Mouse (Mus musculus) neural tube, embryonic 15.5 days (tissue): Measurements from ENCODE around the gene Popdc2. TPM values are rescaled to one million over a fixed set of nuclear protein-coding genes. Genes with fewer than 3 reads are reported as not detected.

Source experiments
- ATAC-seq: fragments of 200-750 bp; cut with Nextera tagmentation; 2 replicates; pipeline ENCODE4 v1.8.0; 2017; ENCODE audit warnings: mild to moderate bottlenecking, moderate TSS enrichment, moderate library complexity; ENCODE audit not compliant: low FRiP score
- H3K27ac ChIP-seq: fragments of 300-500 bp; sonication (generic); replicated peaks from 2 replicates; pipeline ENCODE4 v1.5.1; 2015; ENCODE audit warnings: mild to moderate bottlenecking, inconsistent platforms
- H3K27me3 ChIP-seq: fragments of 300-500 bp; sonication (generic); replicated peaks from 2 replicates; pipeline ENCODE4 v1.6.1; 2015; ENCODE audit warnings: inconsistent platforms
- H3K36me3 ChIP-seq: fragments of 300-500 bp; sonication (generic); 2 replicates; pipeline ENCODE4 v1.6.1; 2015; ENCODE audit warnings: inconsistent platforms
- H3K4me1 ChIP-seq: fragments of 300-500 bp; sonication (generic); 2 replicates; pipeline ENCODE4 v1.6.1; 2015; ENCODE audit warnings: inconsistent platforms
- H3K4me2 ChIP-seq: fragments of 300-500 bp; sonication (generic); 2 replicates; pipeline ENCODE4 v1.6.1; 2015; ENCODE audit warnings: inconsistent platforms, mild to moderate bottlenecking, moderate library complexity
- H3K4me3 ChIP-seq: fragments of 300-500 bp; sonication (generic); replicated peaks from 2 replicates; pipeline ENCODE4 v1.5.1; 2015; ENCODE audit warnings: mild to moderate bottlenecking, inconsistent platforms
- H3K9ac ChIP-seq: fragments of 300-500 bp; sonication (generic); replicated peaks from 2 replicates; pipeline ENCODE4 v1.6.1; 2015; ENCODE audit warnings: mild to moderate bottlenecking, inconsistent platforms
- H3K9me3 ChIP-seq: fragments of 300-500 bp; sonication (generic); replicated peaks from 2 replicates; pipeline ENCODE4 v1.6.1; 2016; ENCODE audit warnings: inconsistent platforms
- WGBS: fragments of 180-500 bp; shearing (Covaris S2); methylation state at CpG from one replicate; pipeline ENCODE4 v1.1.7; 2015; ENCODE audit warnings: mixed read lengths; 5-methylcytosine and 5-hydroxymethylcytosine counted together
- polyA plus RNA-seq: library from polyadenylated mRNA; unstranded; fragments of >200 nt; fragmentation: Nextera tagmentation; extraction: Ambion mirVana; gene quantifications from 2 replicates; pipeline ENCODE4 v1.2.1, GENCODE M21; 2015

Popdc2 gene
- polyA plus RNA-seq, 1 experiment from 2014 or later, result 1.0 TPM

GRCm38 (mm10) chr16:38395060-38395730 lies 33.2 kb downstream of the Popdc2 start:
- Histone ChIP-seq H3K9ac (no peak overlapping the region), H3K27me3 (no peaks in the 10 kb centered on the region), H3K4me2 (no peak overlapping the region), H3K4me3 (no peak overlapping the region), H3K27ac (no peak overlapping the region), H3K4me1 (peaks cover 12% of the 10 kb centered on the region), H3K36me3 (no peaks in the 10 kb centered on the region), H3K9me3 (no peaks in the 10 kb centered on the region)
- ATAC-seq, result no peak
- 74% methylated on average over 6 of the region's 6 CpGs for WGBS

GRCm38 (mm10) chr16:38396155-38396554 lies 34.1 kb downstream of the Popdc2 start:
- Histone ChIP-seq H3K36me3 (no peaks in the 10 kb centered on the region), H3K4me3 (no peak overlapping the region), H3K9ac (no peak overlapping the region), H3K4me2 (no peak overlapping the region), H3K27ac (no peak overlapping the region), H3K27me3 (no peaks in the 10 kb centered on the region), H3K9me3 (no peaks in the 10 kb centered on the region), H3K4me1 (peaks cover 16% of the 10 kb centered on the region)
- ATAC-seq, result no peak
- 60% methylated on average over 13 of the region's 13 CpGs for WGBS

- no peak overlapping the region for H3K4me3 ChIP-seq
- H3K27me3 ChIP-seq, result no peaks in the 10 kb centered on the region
- no peak overlapping the region for H3K4me2 ChIP-seq
- H3K9me3 ChIP-seq, result no peaks in the 10 kb centered on the region
- WGBS, result 93% methylated on average over 6 of the region's 6 CpGs
- no peak overlapping the region for H3K9ac ChIP-seq
- H3K27ac ChIP-seq, result no peak overlapping the region
- H3K36me3 ChIP-seq, result no peaks in the 10 kb centered on the region
- H3K4me1 ChIP-seq, result peaks cover 16% of the 10 kb centered on the region
- no peak for ATAC-seq
Measured at GRCm38 (mm10) chr16:38398266-38398665, 36.3 kb downstream of the Popdc2 start.

- H3K4me1 ChIP-seq, result peaks cover 16% of the 10 kb centered on the region
- no peak overlapping the region for H3K9ac ChIP-seq
- no peak overlapping the region for H3K4me3 ChIP-seq
- H3K27ac ChIP-seq, result peak overlapping the region; percentile 83
- ATAC-seq, result no peak; the same call in 1 of the 2 replicates
- H3K9me3 ChIP-seq, result no peaks in the 10 kb centered on the region
- H3K4me2 ChIP-seq, result peak overlapping the region; percentile 54
- WGBS, result 82% methylated on average over 3 of the region's 3 CpGs
- H3K36me3 ChIP-seq, result no peaks in the 10 kb centered on the region
- H3K27me3 ChIP-seq, result no peaks in the 10 kb centered on the region
Measured at GRCm38 (mm10) chr16:38399076-38399475, 37.1 kb downstream of the Popdc2 start.

- Histone ChIP-seq H3K4me2 (peak overlapping the region; percentile 54), H3K4me1 (peaks cover 16% of the 10 kb centered on the region), H3K4me3 (peak overlapping the region; percentile 32), H3K36me3 (no peaks in the 10 kb centered on the region), H3K27ac (peak overlapping the region; percentile 83), H3K9me3 (no peaks in the 10 kb centered on the region), H3K9ac (peak overlapping the region; percentile 36; the same call in 1 of the 2 replicates), H3K27me3 (no peaks in the 10 kb centered on the region)
- ATAC-seq, result peak; percentile 95
- 17% methylated on average over 17 of the region's 17 CpGs for WGBS
Measured at GRCm38 (mm10) chr16:38399531-38400231, 37.7 kb downstream of the Popdc2 start.

- Histone ChIP-seq H3K4me2 (peak overlapping the region; percentile 54), H3K9me3 (no peaks in the 10 kb centered on the region), H3K36me3 (no peaks in the 10 kb centered on the region), H3K4me3 (peak overlapping the region; percentile 32; the same call in 1 of the 2 replicates), H3K4me1 (peaks cover 16% of the 10 kb centered on the region), H3K27ac (peak overlapping the region; percentile 83), H3K27me3 (no peaks in the 10 kb centered on the region), H3K9ac (peak overlapping the region; percentile 36; the same call in 1 of the 2 replicates)
- peak; percentile 45 for ATAC-seq
- 80% methylated on average over 9 of the region's 9 CpGs for WGBS
Measured at GRCm38 (mm10) chr16:38400311-38400960, 38.4 kb downstream of the Popdc2 start.

- Histone ChIP-seq H3K4me3 (no peak overlapping the region), H3K9me3 (no peaks in the 10 kb centered on the region), H3K4me1 (peaks cover 16% of the 10 kb centered on the region), H3K27me3 (no peaks in the 10 kb centered on the region), H3K27ac (no peak overlapping the region), H3K9ac (no peak overlapping the region), H3K4me2 (no peak overlapping the region), H3K36me3 (no peaks in the 10 kb centered on the region)
- WGBS, result 96% methylated on average over 6 of the region's 6 CpGs
- no peak for ATAC-seq
Measured at GRCm38 (mm10) chr16:38401468-38401867, 39.5 kb downstream of the Popdc2 start.

GRCm38 (mm10) chr16:38403639-38404038 lies 41.6 kb downstream of the Popdc2 start:
- H3K9me3 ChIP-seq, result no peaks in the 10 kb centered on the region
- no peaks in the 10 kb centered on the region for H3K27me3 ChIP-seq
- no peak overlapping the region for H3K4me2 ChIP-seq
- H3K4me1 ChIP-seq, result peaks cover 16% of the 10 kb centered on the region
- no peak for ATAC-seq
- H3K4me3 ChIP-seq, result no peak overlapping the region
- H3K9ac ChIP-seq, result no peak overlapping the region
- WGBS, result 89% methylated on average over 7 of the region's 7 CpGs
- no peak overlapping the region for H3K27ac ChIP-seq
- no peaks in the 10 kb centered on the region for H3K36me3 ChIP-seq

- Histone ChIP-seq H3K9me3 (no peaks in the 10 kb centered on the region), H3K27me3 (no peaks in the 10 kb centered on the region), H3K4me1 (no peaks in the 10 kb centered on the region), H3K27ac (no peak overlapping the region), H3K36me3 (no peaks in the 10 kb centered on the region), H3K4me2 (no peak overlapping the region), H3K4me3 (no peak overlapping the region), H3K9ac (no peak overlapping the region)
- ATAC-seq, result no peak
- 76% methylated on average over 5 of the region's 5 CpGs for WGBS
Measured at GRCm38 (mm10) chr16:38406293-38406692, 44.3 kb downstream of the Popdc2 start.

GRCm38 (mm10) chr16:38406708-38407107 lies 44.7 kb downstream of the Popdc2 start:
- ATAC-seq, result no peak
- Histone ChIP-seq H3K4me2 (no peak overlapping the region), H3K4me1 (no peaks in the 10 kb centered on the region), H3K4me3 (no peak overlapping the region), H3K27me3 (no peaks in the 10 kb centered on the region), H3K36me3 (no peaks in the 10 kb centered on the region), H3K27ac (no peak overlapping the region), H3K9ac (no peak overlapping the region), H3K9me3 (no peaks in the 10 kb centered on the region)
- 91% methylated on average over 6 of the region's 6 CpGs for WGBS

- H3K9me3 ChIP-seq, result no peaks in the 10 kb centered on the region
- ATAC-seq, result no peak
- no peak overlapping the region for H3K4me3 ChIP-seq
- H3K4me1 ChIP-seq, result no peaks in the 10 kb centered on the region
- 33% methylated on average over 5 of the region's 5 CpGs for WGBS
- H3K4me2 ChIP-seq, result no peak overlapping the region
- no peaks in the 10 kb centered on the region for H3K27me3 ChIP-seq
- no peak overlapping the region for H3K9ac ChIP-seq
- H3K27ac ChIP-seq, result no peak overlapping the region
- H3K36me3 ChIP-seq, result no peaks in the 10 kb centered on the region
Measured at GRCm38 (mm10) chr16:38407584-38407983, 45.6 kb downstream of the Popdc2 start.

- WGBS, result 99% methylated on average over 8 of the region's 8 CpGs
- Histone ChIP-seq H3K4me2 (no peak overlapping the region), H3K9ac (no peak overlapping the region), H3K4me1 (no peaks in the 10 kb centered on the region), H3K36me3 (no peaks in the 10 kb centered on the region), H3K4me3 (no peak overlapping the region), H3K9me3 (no peaks in the 10 kb centered on the region), H3K27me3 (no peaks in the 10 kb centered on the region), H3K27ac (no peak overlapping the region)
- no peak for ATAC-seq
Measured at GRCm38 (mm10) chr16:38408416-38408815, 46.4 kb downstream of the Popdc2 start.
